Mouse (Mus musculus): ENCODE results near the gene Gm5150. TPM values are rescaled to one million over a fixed set of nuclear protein-coding genes. Genes with fewer than 3 reads are reported as not detected.
"Not testable (repeated sequence)": the region's sequence is repeated elsewhere in the genome, so short reads cannot be mapped to it uniquely, and the experiment has no call there.

Gene Gm5150
- polyA plus RNA-seq, 1 experiment = 0.47 TPM

GRCm38 (mm10) chr3:16007827-16008226, 1.6 kb upstream of the Gm5150 start:
- H3K4me1 ChIP-seq (replicated peaks; ENCODE audit: control insufficient read depth, insufficient read depth, low read length) = no peaks in the 10 kb centered on the region
- no peak for TF ChIP-seq POLR2A (IDR thresholded peaks at IDR 0.05; ENCODE audit: control insufficient read depth, extremely low read depth, insufficient read depth, low read length, poor library complexity)
- TF ChIP-seq CTCF (IDR thresholded peaks at IDR 0.05; ENCODE audit: borderline replicate concordance, control insufficient read depth, extremely low read depth, insufficient read depth, low read length, poor library complexity) = no peak
- WGBS = 27% methylated on average over 1 of the region's 1 CpGs
- H3K27me3 ChIP-seq (ENCODE audit: control insufficient read depth, insufficient read depth, low read length) = no peaks in the 10 kb centered on the region
- H3K36me3 ChIP-seq (ENCODE audit: control insufficient read depth, insufficient read depth, low read length) = no peaks in the 10 kb centered on the region
- DNase-seq = no peak
- H3K4me3 ChIP-seq (ENCODE audit: control insufficient read depth, insufficient read depth, low read length) = no peak overlapping the region
- H3K27ac ChIP-seq (ENCODE audit: control insufficient read depth, insufficient read depth, low read length) = no peak overlapping the region

- no peak overlapping the region for H3K27ac ChIP-seq (ENCODE audit: control insufficient read depth, insufficient read depth, low read length)
- WGBS = 84% methylated on average over 3 of the region's 3 CpGs
- no peak overlapping the region for H3K4me3 ChIP-seq (ENCODE audit: control insufficient read depth, insufficient read depth, low read length)
- H3K36me3 ChIP-seq (ENCODE audit: control insufficient read depth, insufficient read depth, low read length) = no peaks in the 10 kb centered on the region
- no peaks in the 10 kb centered on the region for H3K4me1 ChIP-seq (replicated peaks; ENCODE audit: control insufficient read depth, insufficient read depth, low read length)
- TF ChIP-seq POLR2A (IDR thresholded peaks at IDR 0.05; ENCODE audit: control insufficient read depth, extremely low read depth, insufficient read depth, low read length, poor library complexity) = no peak
- TF ChIP-seq CTCF (IDR thresholded peaks at IDR 0.05; ENCODE audit: borderline replicate concordance, control insufficient read depth, extremely low read depth, insufficient read depth, low read length, poor library complexity) = no peak
- no peaks in the 10 kb centered on the region for H3K27me3 ChIP-seq (ENCODE audit: control insufficient read depth, insufficient read depth, low read length)
- no peak for DNase-seq
Observed at GRCm38 (mm10) chr3:16003890-16004633, 2.2 kb downstream of the Gm5150 start.

- not testable (repeated sequence) for H3K4me1 ChIP-seq (replicated peaks; ENCODE audit: control insufficient read depth, insufficient read depth, low read length); DNase-seq; H3K27me3 ChIP-seq (ENCODE audit: control insufficient read depth, insufficient read depth, low read length); H3K36me3 ChIP-seq (ENCODE audit: control insufficient read depth, insufficient read depth, low read length); H3K27ac ChIP-seq (ENCODE audit: control insufficient read depth, insufficient read depth, low read length); H3K4me3 ChIP-seq (ENCODE audit: control insufficient read depth, insufficient read depth, low read length)
- 92% methylated on average over 3 of the region's 3 CpGs for WGBS
Observed at GRCm38 (mm10) chr3:15999479-15999878, 6.8 kb downstream of the Gm5150 start.

GRCm38 (mm10) chr3:15982216-15982615, 24.0 kb downstream of the Gm5150 start:
- DNase-seq = no peak
- no peak overlapping the region for H3K4me3 ChIP-seq (ENCODE audit: control insufficient read depth, insufficient read depth, low read length)
- H3K27me3 ChIP-seq (ENCODE audit: control insufficient read depth, insufficient read depth, low read length) = no peaks in the 10 kb centered on the region
- H3K27ac ChIP-seq (ENCODE audit: control insufficient read depth, insufficient read depth, low read length) = no peak overlapping the region
- no peaks in the 10 kb centered on the region for H3K36me3 ChIP-seq (ENCODE audit: control insufficient read depth, insufficient read depth, low read length)
- no peak for TF ChIP-seq CTCF (IDR thresholded peaks at IDR 0.05; ENCODE audit: borderline replicate concordance, control insufficient read depth, extremely low read depth, insufficient read depth, low read length, poor library complexity)
- H3K4me1 ChIP-seq (replicated peaks; ENCODE audit: control insufficient read depth, insufficient read depth, low read length) = no peaks in the 10 kb centered on the region
- 71% methylated on average over 3 of the region's 3 CpGs for WGBS

GRCm38 (mm10) chr3:15956921-15957320, 49.3 kb downstream of the Gm5150 start:
- no peak overlapping the region for H3K4me3 ChIP-seq (ENCODE audit: control insufficient read depth, insufficient read depth, low read length)
- H3K27ac ChIP-seq (ENCODE audit: control insufficient read depth, insufficient read depth, low read length) = no peak overlapping the region
- TF ChIP-seq POLR2A (IDR thresholded peaks at IDR 0.05; ENCODE audit: control insufficient read depth, extremely low read depth, insufficient read depth, low read length, poor library complexity) = no peak
- no peak for TF ChIP-seq CTCF (IDR thresholded peaks at IDR 0.05; ENCODE audit: borderline replicate concordance, control insufficient read depth, extremely low read depth, insufficient read depth, low read length, poor library complexity)
- no peak for DNase-seq
- no peaks in the 10 kb centered on the region for H3K36me3 ChIP-seq (ENCODE audit: control insufficient read depth, insufficient read depth, low read length)
- no peaks in the 10 kb centered on the region for H3K27me3 ChIP-seq (ENCODE audit: control insufficient read depth, insufficient read depth, low read length)
- no peaks in the 10 kb centered on the region for H3K4me1 ChIP-seq (replicated peaks; ENCODE audit: control insufficient read depth, insufficient read depth, low read length)

Other genes with a start within 250 kb of the Gm5150 start
- gene Sirpb1c, start 157.9 kb downstream of the Gm5150 start, polyA plus RNA-seq (2012; rRNA removed) = 0.11 and 0.28 TPM in 2 replicates